Mouse (Mus musculus) adrenal gland, adult 2 months (tissue): ENCODE data around the gene Cep295nl. TPM values are rescaled to one million over a fixed set of nuclear protein-coding genes. Genes with fewer than 3 reads are reported as not detected.
"Not testable (repeated sequence)": the region's sequence is repeated elsewhere in the genome, so short reads cannot be mapped to it uniquely, and the experiment has no call there.

ENCODE experiments used
- DNase-seq: peaks from one replicate; pipeline ENCODE4 v3.0.0; 2021
- polyA plus RNA-seq: library from polyadenylated mRNA; depleted of rRNA; stranded (reverse); fragments of >200 nt; gene quantifications from 2 replicates; pipeline ENCODE4 v1.2.3, GENCODE M21; 2012
- total RNA-seq, 2 experiments: library from RNA; stranded (reverse); gene quantifications; 2 replicates each; pipeline ENCODE4 v1.2.3; 2021

Gene Cep295nl
- total and polyA plus RNA-seq, 3 experiments = 0.46 to 0.93 TPM; not detected in 1

GRCm38 (mm10) chr11:118321971-118322370 lies 20.3 kb downstream of the Cep295nl start:
- DNase-seq = no peak

DNA sequence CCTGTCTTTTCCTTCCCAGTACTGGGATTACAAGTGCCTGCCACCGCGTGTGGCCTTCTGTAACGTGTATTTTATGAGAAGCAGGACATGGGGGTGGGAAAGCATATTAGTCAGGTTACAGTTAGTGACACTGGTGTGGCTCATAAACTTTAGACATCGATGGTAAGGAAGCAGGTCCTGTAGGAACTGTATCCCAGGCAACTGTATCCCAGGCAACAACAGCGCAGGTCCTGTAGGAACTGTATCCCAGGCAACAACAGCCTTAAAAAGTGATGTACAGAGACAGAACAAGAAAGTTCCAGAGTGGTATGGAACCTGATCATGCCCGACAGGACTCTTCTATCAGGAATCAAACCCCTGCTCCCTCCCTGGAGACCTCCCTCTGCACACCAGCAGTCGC lies 20.8 kb downstream of the Cep295nl start:
- no peak for DNase-seq

- peak; percentile 46 for DNase-seq
These were observed 23.6 kb downstream of the Cep295nl start for GRCm38 (mm10) chr11:118318678-118319077.

GRCm38 (mm10) chr11:118317129-118317528 lies 25.2 kb downstream of the Cep295nl start:
- peak; percentile 50 for DNase-seq

DNA sequence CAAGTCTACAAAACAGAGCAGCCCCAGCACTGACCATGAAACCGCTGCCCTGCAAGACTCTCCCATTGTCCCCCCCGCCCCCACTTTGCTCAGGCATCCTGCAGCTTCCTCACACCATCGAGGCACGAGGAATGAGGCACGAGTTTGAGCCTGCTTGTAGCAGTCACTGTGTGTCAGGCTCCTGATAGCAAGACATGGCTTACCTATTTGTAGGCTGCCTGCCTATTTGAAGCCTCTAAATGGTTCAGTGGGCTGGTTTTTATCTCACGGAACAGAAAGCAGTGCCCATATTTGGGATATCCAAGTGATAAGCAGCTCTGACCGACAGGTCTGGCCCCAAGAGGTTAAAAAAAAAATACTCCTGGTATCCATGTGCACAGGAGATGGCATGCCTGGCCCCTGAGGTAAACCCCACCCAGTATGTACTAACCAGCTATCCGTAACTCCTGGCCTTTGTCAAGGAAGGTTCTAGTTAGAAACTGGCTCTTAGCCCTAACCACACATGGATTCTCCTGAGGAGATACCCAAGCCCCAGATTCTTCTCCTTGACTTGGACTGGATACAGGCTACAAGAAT lies 26.0 kb downstream of the Cep295nl start:
- DNase-seq = no peak

DNA sequence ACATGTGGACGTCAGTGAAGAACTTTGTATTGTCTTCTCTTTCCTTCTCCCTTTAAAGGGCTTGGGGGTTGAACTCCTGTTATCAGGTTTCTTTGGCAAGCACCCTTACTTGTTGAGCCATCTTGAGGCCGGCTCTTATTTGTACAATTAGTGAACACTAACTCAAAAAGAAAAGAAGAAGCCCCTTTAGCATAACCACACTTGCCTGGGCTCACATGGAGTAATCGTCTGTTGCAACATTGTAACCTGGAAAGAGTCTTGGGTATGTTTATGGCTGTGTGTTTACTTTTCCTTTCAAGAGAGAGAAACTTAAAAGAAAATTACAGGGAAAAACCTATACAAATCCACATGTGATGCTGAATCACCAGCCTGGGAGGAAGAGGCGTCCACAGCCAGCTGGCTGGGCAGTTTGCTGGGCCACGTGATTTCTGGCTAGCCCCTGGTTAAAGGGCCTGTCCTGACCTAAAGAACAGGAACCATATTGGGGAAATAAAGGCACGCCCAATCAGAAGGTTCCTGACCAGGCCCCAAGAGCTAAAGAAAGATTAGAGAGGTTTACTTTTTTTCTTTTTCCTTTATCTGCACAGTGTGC lies 30.1 kb downstream of the Cep295nl start:
- DNase-seq = no peak

DNA sequence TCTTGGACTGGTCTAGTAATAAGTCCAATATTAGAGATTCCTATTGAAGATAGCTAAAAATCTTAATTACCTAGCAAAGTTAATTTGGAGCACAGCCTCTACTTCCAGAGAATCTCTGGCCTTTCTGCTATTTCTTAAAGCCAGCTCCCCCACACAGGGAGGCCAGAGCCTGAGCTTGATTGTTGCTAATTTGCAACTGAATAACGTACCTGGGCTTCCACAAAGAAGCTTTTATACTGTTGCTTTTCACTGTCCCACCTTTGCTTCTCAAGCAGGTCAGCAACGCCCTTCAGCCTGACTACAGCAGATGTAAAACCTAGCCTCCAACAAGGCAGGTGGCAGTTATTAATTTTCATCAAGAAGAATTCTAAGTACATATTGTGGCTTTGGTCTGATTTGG lies 34.3 kb downstream of the Cep295nl start:
- not testable (repeated sequence) for DNase-seq

- not testable (repeated sequence) for DNase-seq
These were observed 38.3 kb downstream of the Cep295nl start for GRCm38 (mm10) chr11:118303959-118304358.

DNA sequence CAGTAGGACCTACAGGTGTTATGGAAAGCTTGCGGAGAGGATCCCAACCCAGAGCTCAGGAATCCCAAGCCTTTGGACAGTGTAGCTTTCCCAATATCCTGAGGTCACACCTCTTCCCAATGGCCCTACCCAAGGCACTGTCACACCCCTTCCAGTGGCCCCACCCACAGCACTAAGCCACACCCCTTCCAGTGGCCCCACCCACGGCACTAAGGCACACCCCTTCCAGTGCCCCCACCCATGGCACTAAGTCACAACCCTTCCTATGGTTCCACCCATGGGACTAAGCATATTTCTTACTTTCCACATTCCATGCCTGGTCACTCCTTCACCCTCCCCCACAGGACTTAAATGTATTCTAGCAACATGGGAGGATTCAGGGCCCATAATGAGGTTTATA lies 43.5 kb downstream of the Cep295nl start:
- no peak for DNase-seq

GRCm38 (mm10) chr11:118297967-118298366 lies 44.3 kb downstream of the Cep295nl start:
- no peak for DNase-seq

- no peak for DNase-seq
These were observed 47.3 kb downstream of the Cep295nl start for GRCm38 (mm10) chr11:118295026-118295425.

DNA sequence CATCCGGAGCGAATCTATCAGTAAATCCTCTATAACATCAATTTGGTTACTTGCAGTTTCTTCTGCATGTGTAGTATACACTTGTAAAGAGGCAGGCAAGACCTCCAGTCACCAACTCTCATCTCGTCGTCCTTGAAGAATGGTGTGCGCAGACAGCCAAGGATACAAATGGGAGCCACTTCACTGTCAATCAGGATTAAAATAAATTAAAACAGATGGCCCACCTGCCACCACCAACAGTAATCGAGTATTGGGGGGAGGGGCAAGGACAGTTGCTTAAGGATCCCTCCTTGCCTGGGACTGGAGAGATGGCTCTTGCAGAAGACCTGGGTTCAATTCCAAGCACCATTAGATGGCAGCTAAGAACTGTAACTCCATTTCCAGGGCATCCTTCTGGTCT lies 49.6 kb downstream of the Cep295nl start:
- DNase-seq = no peak

DNA sequence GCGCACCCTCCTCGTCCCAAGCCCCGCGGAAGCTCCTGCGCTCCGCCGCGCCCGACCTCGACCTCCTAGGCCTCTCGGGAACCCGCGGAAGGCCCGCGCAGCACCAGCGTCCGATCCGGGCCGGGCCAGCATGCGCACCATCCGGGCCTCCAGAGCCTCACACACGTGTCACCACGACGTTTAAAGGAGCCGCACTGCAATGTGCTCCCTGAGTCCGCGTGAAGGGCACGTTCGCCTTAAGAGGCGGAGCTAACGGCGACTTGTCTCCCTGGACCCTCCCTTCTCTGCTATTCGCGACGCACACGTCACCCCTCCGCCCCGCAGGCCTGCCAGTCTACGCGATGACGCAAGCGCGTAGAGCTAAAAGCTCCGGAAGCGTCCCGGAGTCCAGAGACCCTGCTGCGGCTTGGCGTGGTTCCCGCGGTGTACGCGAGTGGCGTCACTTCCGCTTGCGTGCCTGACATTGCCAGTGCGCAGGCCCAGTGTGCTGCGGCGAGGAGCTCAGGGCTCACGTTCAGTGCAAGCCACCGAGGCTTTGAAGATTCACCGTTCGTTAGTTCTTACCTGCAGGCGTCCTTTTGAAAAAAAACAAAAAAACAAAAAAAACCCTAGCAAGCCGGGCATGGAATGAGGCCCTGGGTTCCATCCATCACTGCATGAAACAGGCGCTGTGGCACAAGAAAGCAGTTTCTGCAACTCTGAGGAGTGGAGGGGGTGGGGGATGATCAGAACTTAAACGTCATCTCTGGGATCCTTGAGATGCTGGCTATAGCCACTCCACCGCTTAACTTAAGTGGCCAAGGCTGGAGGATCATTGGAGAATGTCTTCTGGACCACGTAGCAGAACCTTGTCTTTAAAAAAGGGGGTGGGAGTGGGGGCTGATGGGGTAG lies 52.1 kb downstream of the Cep295nl start, which contains the start of gene Usp36:
Gene Usp36 (minus strand): TSS at position 246 of the 891 bp plus-strand sequence.
- DNase-seq = peak; percentile 100

DNA sequence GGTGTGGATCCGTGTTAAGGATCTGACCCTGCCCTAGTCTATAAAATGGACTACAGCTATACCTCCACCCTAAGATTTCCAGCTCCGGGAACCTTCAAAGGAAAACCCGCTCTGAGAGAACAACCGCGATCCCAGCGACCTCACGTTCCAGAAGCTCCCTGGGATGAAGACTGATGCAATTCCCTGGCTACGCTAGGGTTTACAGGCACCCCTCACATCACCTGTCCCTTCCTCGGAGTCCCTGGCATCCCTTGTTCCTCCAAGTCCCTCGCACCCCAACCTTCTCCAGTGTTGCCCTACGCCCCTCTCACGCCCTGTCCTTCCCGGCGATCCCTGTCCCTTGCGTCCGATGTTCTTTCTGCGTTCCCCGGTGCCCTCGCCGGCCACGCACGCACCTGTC lies 52.7 kb downstream of the Cep295nl start:
- DNase-seq = no peak

GRCm38 (mm10) chr11:118289037-118289511 lies 53.2 kb downstream of the Cep295nl start:
- no peak for DNase-seq

DNA sequence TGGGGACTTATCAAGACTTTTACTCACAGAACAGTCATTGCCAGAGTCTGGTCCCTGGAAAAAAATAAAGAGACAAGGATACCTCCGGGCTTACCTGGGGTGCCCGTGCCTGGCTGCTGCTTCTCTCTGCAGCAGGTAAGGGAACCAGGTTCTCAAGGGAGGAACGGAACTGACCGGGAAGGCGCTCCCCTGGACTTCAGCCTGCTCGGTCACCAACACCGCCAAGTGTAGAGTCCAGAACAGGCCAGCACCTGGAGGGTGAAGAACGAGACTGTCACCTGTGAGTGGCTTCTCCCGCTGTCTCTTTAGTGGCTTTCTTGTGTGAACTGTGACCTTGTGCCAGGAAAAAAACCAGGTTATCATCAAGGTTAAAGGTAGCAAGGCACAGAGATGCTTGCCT lies 54.7 kb downstream of the Cep295nl start:
- DNase-seq = no peak

DNA sequence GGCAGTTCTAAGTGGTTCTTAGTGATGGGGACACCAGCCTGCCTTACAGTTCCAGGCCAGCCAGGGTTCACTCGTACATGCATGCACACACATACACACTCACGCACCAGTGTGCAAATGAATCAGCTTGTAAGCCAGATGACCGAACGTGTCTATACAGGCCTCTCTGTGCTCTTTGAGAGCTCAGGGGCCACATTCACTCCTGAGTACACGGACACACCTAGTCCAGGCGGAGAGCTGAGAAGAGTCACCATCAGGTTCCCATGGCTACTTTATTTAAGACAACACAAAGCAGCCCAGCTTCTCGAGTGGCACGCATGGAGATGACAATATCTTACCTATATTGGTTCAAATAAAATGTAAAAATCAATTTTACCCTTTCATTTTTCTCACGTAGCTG lies 55.9 kb downstream of the Cep295nl start:
- no peak for DNase-seq

DNA sequence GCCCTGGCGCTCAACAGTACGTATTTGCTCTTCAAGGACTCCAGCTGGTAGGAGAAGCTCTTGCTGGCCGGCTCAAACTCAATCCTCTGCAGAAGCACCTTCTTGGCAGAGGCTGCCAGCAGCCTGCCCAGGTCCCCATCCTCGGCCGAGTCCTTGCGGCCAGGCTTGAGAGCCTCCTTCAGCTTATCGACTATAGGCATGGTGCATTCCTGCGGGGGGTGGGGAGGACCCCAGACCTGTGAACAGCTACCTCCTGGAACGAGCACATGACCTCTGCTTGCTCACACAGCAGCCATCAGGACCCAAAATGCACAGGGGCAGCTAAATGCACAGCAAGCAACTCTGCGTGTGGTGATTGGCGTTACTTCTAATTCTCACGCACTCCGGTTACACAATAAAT lies 56.5 kb downstream of the Cep295nl start:
- DNase-seq = no peak
